Mouse (Mus musculus) cerebellum, postnatal 25 days (tissue): Measurements from ENCODE around the gene Ly6g6e.

ENCODE experiments used
- DNase-seq, 2 experiments: peaks; one replicate each; pipeline ENCODE4 v3.0.0; 2021; ENCODE audit warnings: mixed read lengths in 2 of 2

Ly6g6e gene

DNA sequence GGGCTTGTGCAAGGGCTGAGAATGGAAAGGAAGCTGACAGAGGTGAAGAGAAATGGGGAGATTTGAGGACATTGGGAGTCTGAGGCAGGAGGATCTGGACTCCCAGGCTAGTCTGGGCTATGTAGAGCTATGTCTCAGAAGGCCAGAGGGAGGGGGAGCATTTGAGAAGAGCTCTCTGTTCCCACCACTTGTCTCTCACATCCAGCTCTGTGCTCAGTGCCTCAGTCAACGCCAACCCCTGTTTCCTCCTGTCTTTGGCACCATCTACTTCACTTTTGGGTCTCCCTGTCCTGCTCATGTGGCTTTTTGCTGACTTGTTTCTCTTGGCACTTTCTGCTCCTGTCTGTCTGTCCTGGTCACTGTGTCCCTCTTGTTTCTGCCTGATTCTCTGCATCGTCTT, 583 bp downstream of the Ly6g6e start:
- DNase-seq, result peak in 1 of 2 experiments; percentile 30

DNA sequence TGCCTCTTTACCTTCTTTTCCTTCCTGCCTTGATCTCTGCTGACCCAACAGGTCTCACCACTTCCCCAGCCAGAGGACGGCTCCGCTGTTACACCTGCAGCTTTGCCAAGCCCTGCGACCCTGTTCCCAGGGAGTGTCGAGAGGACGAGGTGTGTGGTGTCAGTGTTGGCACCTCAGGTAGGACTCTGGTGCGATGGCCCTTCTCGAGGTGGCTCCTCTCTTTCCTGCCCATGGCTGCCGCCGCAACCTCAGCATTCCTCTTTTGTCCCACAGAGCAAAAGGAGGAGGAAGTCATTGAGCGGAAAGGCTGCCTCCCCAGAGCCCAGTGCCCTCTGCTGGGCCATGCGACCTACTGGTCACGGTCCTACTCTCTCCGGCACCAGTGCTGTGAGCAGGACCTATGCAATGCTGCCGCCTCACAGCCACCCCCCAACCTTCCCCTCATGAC, 1.1 kb downstream of the Ly6g6e start, which contains the start of gene Ly6g6d:
Ly6g6d (minus strand) TSS at position 280 of the 448 bp plus-strand sequence.
- DNase-seq, result peak; percentile 66 to 71

DNA sequence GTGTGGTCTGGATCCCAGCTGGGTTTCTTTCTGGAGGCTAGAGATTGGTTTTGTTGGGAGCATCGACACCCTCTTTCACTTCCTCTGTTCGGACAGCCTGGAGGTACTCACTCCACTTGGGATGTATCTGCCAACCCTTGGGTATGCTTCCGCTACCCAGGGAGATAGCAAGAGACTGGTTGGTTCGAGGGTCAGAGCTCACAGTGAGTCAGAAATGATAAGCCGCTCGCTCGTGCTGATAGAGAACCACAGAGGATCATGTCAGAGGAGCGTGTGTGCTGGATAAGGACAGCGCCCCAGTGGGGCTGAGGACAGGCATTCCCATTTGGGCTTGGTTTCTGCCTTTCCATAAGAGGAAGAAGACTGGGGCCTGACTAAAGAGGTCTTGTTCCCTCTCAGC, 3.1 kb downstream of the Ly6g6e start:
- peak in 1 of 2 experiments; percentile 40 for DNase-seq

DNA sequence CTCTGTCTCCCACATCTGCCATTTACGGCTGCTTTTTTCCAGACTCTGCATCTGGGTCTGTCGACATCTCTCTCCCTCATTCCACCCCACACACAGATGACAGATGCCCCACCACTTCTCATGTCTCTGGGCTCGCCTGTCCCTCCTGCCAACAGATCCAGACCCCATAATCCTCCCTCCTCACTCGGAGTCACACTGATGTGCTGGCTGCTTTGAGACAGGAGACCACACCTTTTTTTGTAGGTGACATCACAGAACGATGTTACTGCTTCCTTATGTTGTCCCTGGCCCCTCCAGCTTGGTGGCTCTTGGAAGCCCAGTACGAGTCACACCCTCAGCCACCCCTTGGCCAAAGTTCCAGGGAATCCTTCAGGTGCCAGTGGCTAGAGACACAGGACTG, 3.5 kb downstream of the Ly6g6e start:
- no peak for DNase-seq

DNA sequence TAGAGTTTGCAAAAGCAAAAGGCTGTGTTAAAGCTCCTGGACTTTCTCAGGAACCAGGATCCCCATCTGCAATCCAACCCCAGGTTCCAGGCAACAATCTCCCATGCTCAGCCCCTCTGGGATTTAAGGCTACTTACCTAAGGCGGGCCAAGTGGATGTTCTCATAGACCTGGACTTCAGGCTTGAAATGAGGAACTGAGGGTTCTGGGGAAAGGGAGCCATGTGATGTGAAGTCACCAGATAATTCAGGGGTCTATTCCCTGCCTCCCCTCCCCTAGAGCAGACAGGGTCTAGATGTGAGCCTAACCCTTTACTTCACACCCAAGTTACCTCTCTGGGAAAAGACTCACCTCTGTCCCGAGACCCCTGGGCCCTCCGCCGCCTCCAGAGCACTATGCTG, 4.0 kb downstream of the Ly6g6e start:
- DNase-seq, result no peak

DNA sequence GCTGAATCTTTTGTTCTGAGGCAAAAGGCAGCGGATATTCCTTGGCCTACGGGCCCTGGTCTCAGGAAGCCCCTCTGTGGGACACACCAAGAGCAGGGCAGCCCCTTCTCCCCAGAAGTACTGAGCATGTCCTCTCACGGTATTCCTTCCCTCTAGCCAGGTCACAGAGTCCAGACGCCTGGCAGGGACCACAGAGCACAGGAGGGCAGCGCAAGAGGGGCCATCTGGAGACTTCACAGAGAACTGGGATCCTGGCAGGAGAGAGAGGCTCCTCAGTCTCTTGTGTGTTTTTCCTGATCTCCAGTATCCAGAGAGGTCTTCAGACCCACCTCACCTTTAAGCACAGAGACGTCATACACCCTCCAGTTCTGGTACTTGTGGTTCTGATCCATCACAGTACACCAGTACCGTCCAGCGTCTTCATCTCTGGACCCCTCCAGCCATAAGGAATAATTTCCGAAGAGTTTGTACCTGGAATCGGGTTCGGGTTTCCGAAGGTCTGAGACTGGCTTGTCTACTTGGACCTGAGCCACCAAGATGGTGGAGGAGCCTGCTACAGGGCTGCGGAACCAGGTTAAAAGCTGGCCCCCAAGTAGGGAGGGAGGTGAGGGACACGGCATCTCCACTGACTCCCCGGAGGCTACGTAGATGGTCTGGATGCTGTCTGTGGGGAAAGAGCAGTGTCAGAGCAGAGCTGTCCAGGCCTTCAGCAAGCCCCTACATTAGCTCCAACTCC, 6.3 kb downstream of the Ly6g6e start:
- DNase-seq, result peak; percentile 82 to 83

DNA sequence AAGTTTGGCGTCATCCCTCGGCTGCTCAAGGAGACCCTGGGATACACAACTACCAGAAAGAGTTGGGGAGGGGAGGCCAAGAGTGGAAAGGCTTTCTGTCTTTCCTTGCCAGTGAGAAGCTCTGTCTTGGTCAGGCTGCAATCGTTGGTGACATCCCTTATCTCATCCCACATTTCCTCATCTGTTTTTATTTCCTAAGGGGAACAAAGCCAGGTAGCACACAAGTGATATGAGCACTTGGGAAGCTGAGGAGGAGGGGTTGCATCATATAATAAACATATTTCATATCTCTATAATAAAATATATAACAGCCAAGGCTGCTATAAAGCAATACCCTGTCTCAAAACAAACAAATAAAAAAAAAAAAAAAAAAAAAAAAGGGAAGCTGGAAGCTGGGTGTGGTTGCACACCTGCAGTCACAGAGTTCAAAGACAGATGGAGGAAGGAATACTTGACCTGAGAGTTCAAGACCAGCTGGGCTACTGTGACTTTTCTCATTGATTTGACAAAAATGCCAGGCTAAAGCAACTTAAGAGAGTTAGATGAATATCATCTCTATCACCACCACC, 7.3 kb downstream of the Ly6g6e start:
- no peak for DNase-seq

DNA sequence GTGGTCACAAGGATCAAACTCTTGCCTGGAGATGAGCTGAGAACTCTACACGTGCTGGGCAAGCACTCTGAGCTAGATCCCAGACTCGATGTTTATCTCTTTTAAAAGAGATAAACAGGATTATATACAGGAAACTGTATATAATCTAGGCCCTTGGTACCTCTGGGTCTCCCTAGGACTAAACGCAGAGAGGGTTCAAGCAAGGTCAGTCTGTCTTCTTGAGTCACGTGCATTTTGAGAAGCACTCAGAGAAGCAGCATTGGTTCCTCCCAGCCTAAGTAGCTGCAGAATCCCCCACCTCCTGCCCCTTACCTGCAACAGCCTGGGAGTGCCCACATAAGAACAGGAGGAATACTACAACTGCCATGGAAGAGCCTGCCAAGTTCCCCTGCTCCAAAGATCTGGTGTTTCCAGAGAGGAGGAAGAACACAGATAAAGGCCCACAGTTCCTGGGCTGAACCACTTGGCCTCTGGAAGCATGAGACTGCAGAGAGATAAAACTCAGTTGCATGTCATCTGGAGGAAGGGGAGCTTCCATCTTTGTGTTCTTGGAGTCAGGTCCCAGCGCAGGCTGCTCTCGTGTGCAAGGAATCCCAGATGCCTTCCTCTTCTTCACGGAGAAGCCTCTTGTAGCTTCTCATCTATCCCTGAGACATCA, 8.6 kb downstream of the Ly6g6e start, which contains the start of gene Ly6g6f:
Ly6g6f (minus strand) TSS at position 403 of the 658 bp plus-strand sequence.
- no peak for DNase-seq

DNA sequence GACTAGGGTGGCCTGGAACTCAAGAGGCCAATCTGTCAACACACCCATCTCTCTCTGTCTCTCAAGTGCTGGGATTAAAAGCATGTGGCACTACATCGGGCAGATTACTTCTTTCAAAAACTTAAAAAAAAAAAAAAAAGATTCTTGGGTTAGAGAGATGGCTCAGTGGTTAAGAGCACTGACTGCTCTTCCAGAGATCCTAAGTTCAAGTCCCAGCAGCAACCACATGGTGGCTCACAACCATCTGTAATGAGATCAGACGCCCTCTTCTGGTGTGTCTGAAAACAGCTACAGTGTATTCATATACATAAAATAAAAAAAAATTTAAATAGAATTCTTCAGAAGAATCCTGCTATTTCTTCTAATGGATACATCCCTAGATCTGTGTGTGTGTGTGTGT, 11.4 kb downstream of the Ly6g6e start:
- peak in 1 of 2 experiments; percentile 48 for DNase-seq

DNA sequence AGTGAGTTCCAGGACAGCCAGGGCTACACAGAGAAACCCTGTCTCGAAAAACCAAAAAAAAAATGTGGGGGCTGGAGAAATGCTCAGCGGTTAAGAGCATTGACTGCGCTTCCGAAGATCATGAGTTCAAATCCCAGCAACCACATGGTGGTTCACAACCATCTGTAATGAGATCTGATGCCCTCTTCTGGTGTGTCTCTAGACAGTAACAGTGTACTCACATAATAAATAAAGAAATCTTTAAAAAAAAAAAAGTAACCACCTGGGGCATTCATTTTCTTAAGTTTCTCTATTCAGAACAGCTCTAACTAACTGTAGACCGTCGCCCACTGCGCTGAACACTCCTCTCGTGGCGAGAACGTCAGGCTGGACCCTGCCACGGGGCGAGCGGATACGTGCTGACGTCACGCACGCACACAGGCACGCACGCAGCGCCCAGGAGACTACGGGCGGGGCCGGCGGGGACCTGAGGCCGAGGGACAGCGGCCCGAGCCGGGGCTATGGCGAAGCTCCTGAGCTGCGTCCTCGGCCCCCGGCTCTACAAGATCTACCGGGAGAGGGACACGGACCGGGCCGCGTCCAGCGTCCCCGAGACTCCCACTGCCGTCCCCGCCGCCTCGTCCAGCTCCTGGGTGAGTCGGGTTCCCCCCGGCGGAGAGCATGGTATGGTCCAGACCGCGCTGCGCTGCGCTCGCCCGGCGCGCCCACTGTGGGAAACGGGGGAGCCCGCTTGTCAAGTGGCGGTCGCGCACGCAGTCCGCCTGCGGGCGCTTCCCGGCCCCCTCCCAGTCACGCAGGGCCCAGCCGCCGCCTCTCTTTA, 12.3 kb downstream of the Ly6g6e start, which contains the start of gene Abhd16a:
Abhd16a (plus strand) TSS at position 439 of the 820 bp plus-strand sequence.
- peak; percentile 96 to 97 for DNase-seq

DNA sequence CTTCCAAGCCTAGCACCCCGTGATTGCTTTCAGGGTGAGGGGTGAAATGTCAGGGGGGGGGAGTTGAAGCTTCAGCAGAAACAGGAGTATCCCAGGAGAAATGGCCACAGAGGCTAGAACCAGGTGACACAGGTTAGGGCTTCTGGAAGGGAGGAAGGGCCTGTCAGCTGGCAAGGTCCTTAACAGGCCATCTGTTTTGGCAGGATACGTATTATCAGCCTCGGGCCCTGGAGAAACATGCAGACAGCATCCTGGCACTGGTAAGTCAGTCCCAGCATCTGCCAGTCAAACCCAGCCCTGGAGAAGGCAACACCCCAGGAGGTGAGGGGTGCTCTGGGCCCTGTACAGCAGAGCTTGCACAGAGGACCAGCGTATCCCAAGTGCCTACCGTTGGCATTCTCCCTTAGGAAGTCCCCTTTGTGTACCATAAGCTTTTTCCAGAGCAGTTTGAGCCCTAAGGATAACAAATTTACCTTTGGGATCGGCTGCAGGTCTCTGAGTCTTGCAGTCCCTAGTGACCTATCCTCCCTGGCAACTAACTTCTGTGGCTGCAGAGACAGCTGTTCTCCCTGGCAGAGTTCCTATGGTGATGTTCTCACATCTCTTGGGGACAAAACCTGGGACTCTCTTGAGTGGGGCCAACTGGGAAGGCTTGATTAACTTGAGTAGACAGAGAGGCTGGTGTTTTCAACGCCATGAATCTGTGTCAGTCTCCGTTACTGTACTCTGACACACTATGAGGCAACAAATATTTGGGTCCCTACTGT, 13.6 kb downstream of the Ly6g6e start:
- peak; percentile 87 for DNase-seq

DNA sequence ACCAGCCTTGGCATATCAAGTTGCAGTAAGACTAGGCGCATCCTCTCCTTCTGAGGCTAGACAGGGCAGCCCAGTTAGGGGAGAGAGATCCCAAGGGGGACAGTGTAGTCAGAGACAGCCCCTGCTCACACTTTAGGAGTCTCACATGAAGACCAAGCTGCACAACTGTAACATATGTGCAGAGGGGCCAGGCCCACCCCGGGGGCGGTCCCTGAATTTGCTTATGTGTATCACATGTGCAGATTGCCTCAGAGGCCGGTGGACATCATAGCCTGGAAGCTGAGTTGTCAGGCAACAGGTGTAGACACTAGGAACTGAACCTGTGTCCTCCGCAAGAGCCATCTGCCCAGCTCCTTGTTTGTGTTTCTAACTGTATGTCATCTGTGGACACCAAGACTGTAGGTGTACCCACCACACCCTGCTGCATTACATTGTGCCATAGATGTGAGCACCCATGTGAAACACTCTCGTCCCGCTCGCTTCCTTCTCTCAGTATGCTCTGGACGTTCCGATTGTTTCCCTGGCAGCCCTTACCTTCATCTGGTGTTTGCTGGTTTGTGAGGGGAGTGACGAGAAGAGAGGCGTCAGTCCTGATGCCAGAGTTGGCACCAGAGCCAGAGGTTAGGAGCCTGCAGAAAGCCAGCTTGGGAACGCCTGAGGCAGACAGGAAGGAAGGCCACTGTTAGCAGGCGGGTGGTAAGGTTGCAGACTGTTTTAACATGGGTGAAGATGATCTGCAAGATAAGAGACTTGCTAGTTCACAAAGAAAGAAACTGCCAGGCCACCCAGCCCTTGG, 15.9 kb downstream of the Ly6g6e start:
- DNase-seq, result no peak

DNA sequence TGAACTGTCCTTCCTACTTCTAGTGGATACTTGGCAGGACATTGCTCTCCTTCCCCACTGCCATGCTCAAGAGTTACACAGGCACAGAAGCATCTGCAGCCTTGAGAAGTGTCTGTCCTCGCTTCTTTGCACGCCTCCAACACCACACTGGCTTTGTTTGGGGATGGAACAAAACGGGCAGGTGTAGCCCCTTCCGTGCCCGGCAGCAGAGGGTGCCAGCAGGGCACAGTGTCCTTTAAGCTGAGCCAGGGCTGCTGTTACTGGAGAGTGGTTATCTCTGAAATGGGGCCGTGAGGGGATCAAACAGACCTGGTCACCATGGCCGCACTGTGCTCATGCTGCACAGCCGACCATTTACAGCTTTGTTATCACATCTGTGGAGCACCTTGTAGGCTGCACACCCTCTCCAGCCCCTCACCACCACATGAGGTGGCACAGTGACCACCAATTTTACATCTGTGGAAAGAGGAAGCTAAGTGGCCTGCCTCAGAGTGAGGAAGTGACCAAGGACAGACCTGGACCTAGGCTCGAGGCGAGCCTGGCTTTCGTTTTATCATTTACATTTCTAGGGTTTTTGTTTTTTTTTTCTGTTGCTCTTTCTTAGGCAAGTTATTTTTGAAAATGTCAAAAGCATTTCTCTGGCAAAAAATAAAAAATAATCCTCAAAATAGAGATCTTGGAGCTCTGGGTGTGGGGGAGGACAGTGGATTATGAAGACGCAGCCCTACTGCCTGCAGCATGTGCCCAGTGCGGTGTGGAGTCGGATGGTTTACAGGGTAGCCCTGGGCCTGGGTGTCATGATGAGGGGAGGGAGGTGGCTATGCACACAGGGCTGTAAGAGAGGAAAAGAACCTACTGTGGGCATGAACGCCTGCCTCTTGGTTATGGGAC, 18.0 kb downstream of the Ly6g6e start:
- DNase-seq, result peak in 1 of 2 experiments; percentile 40

DNA sequence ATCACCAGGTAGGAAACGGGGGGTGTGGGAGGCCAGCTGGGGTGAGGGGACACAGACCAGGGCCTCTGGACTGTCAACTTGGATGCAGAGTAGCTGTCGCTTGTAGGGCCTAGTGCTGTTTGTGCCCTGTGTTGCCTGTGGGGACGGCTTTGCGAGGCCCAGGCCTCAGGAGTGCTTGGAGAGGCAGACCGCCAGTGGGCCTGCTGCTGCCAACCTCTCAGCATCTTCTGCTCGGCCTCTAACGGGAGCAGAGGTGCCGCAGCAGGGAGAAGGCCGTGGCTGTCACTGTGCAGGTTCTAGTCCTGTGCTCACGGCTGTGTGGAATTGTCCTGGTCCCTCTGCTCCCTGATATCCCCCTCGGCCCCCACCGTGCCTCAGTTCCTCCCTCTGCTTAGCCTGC, 19.9 kb downstream of the Ly6g6e start:
- peak; percentile 61 to 63 for DNase-seq

DNA sequence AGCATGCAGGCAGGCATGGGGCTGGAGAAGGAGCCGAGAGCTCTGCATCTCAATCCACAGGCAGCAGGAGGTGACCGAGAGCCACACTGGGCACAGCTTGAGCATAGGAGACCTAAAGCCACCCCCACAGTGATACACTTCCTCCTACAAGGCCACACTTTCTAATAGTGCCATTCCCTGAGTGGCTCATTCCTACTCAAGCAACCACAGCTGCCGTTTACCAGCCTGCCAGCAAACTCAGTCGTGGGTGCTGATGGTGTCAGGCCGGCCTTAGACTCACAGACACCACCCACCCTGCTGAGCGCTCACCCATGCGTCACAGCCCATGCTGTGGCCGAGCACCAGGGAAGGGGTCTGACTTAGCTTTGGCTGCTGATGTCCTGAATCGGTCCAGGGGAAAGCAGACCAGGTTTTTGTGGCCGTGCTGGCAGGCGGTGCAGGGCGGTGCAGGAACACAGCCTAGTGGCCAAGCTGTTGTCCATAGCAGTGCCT, 20.5 kb downstream of the Ly6g6e start:
- DNase-seq, result peak; percentile 79 to 82

DNA sequence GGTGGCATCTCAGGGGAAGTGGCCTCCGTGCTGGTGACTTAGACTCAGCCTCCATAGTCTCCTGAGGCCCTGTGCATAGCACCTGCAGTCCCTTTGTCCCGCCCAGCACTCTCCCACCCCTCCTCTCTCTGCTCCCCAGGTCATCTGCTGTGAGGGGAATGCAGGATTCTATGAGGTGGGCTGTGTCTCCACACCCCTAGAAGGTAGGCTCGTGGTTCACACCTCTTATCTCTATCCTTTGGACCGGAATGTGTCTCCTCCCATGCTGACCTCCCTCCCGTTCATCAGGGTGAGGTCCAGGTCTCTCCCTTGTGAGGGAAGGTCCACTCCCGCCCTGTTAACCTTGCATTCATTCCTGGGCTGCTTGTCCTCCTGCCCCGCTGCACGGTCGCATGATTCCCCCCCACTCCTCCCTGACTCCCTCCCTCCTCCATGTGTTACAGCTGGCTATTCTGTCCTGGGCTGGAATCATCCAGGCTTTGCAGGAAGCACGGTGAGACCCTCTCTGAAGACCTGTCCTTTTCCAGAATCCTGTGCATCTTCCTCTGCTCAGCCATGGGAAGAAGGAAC, 23.6 kb downstream of the Ly6g6e start:
- DNase-seq, result peak in 1 of 2 experiments; percentile 29

DNA sequence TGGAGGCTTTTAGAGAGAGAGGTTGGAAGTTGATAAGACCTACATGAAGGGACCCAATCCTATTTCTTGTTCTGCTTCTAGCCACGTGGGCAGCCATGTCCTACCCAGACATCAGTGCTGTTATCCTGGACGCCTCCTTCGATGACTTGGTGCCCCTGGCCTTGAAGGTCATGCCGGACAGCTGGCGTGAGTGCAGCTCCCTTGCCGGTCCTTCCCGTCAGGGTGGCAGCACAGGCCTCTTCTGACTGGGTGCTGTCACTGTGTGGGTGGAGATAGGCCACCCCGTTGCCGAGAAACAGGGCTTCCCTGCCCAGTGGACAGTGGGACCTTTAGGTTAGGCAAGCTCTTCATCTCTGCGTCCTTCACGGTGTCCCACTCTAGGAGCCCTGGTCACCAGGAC, 24.5 kb downstream of the Ly6g6e start:
- no peak for DNase-seq

DNA sequence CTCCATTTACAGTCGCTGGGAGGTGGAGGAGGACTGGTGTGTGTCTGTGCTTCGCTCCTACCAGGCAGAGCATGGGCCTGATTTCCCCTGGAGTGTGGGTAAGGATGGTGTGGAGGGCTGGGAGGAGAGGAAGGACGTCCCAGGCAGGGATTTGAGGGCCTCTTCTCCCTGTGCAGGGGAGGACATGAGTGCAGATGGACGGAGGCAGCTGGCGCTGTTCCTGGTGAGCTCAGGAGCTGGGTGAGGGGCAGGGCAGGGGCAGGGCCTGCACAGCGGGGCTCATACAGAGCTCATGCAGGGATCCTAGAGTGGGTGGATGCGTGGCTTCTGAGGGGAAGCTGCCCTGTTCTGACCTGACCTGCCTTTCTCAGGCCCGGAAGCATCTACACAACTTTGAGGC, 25.6 kb downstream of the Ly6g6e start:
- DNase-seq, result peak; percentile 44 to 63

DNA sequence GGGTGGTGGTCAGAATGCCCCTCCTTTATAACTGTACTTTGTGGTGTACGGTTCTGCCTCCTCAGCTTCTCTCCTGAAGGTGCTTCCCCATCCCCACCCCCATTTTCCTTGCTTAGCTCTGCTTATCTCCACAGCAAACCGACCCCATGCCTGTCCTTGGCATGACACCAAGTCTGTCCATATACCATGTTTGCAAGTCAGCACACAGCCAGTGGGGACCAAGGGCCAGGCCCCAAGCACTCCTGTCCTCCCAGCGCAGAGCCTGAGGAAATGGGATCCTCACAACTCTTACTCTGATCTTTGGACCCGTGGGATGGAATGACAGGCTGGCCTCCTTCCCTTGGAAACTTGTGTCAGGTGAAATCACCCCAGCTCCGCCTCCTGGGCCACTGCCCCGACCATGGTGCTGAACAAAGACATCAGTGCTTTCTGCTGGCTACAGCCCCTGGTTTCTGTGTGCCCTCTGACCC, 26.6 kb downstream of the Ly6g6e start:
- DNase-seq, result peak in 1 of 2 experiments; percentile 47
